Mouse (Mus musculus) embryonic fibroblast, embryonic 13.5 days (primary cell): ENCODE data around the gene Zfp287. TPM values are rescaled to one million over a fixed set of nuclear protein-coding genes. Genes with fewer than 3 reads are reported as not detected.
A peak's percentile ranks its signal among the peaks of the same experiment; 100 is the strongest.
"Not testable (repeated sequence)": the region's sequence is repeated elsewhere in the genome, so short reads cannot be mapped to it uniquely, and the experiment has no call there.

Experiments
- H3K27ac ChIP-seq: 2 replicates; pipeline ENCODE4 v1.5.1; 2012; ENCODE audit warnings: low read length, control low read depth, inconsistent platforms; ENCODE audit not compliant: insufficient read depth
- H3K4me1 ChIP-seq: 2 replicates; pipeline ENCODE4 v1.6.1; 2011; ENCODE audit warnings: low read length; ENCODE audit not compliant: control insufficient read depth, insufficient read depth
- H3K4me3 ChIP-seq: 2 replicates; pipeline ENCODE4 v1.5.1; 2011; ENCODE audit warnings: mild to moderate bottlenecking, control low read depth, low read length; ENCODE audit not compliant: insufficient read depth
- CTCF ChIP-seq: IDR thresholded peaks from 2 replicates; pipeline ENCODE4 v1.5.1; 2011; ENCODE audit warnings: mild to moderate bottlenecking, control low read depth, low read length, moderate library complexity, borderline replicate concordance; ENCODE audit not compliant: insufficient read depth
- POLR2A ChIP-seq: IDR thresholded peaks from 2 replicates; pipeline ENCODE4 v1.6.1; 2011; ENCODE audit warnings: low read depth, mild to moderate bottlenecking, control low read depth, low read length, moderate library complexity
- polyA plus RNA-seq: library from polyadenylated mRNA; stranded (reverse); fragments of >200 nt; gene quantifications from 2 replicates; pipeline ENCODE4 v1.2.4, GENCODE M21; 2011; ENCODE audit warnings: low read depth; ENCODE audit not compliant: missing spikeins, insufficient read length

The Zfp287 gene
- polyA plus RNA-seq = 7.7 and 8.0 TPM in 2 replicates

DNA sequence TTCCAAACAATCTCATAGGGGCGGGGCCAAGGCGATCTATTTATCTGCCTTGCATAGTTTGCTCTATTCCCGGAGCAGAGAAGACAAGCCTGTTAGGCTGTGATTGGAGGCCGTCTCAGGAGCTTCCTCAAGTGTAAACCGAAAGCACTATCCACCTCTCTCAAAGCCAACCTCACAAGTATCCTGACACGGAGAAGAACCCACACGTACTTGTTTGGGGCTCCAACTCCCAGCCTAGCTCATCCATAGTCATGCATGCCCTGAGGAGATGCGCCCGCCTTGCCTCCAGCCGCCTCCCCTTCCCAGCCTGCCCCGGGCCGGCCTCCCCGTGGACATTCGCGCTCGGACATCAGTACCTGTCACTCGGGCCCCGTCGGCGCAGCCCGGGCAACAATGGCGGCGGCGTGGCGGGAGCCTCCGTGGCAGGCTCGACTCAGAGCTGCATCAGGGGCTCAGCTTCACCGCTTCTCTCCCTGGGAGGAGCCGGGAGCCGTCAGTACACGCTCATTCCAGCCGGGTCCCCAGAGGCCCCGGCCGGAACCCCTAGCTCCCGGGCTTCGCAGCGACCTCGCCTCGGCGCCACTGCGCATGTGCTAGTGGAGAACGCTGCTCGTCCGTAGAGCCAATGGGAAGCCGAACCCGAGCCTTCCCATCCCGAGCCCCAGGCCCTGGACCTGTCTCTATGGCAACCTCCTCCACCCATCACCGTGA lies at the start of gene Zfp287:
TSS of gene Zfp287 (minus strand) at position 595 of the 711 bp plus-strand sequence.
- no peak for TF ChIP-seq CTCF
- TF ChIP-seq POLR2A = peak; percentile 80
- peaks cover 5% of the 10 kb centered on the region for H3K4me1 ChIP-seq
- peak within 1 kb of the TSS; percentile 76 for H3K4me3 ChIP-seq
- H3K27ac ChIP-seq = peak within 1 kb of the TSS; percentile 24

DNA sequence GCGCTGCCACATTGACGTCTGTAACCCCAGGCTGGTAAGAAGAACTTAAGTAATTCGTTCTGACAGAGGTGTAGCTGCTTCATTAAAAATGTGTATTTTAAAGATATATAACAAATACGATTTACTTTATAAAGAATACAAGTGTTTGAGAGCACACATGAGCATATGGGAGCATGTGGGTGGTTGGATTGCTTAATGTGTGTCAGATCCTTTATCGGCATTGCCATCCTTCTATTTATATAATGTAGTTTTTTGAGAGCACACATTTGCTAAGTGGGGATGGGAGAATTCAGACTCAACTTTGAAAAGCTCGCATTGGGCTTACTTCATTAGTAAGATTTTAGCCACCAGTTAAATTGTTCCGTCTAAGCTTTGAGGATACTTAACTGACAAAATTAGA lies 44.8 kb upstream of the Zfp287 start:
- Histone ChIP-seq H3K4me1 (no peaks in the 10 kb centered on the region), H3K27ac (no peak overlapping the region), H3K4me3 (no peak overlapping the region)
- TF ChIP-seq CTCF (no peak), POLR2A (no peak)

DNA sequence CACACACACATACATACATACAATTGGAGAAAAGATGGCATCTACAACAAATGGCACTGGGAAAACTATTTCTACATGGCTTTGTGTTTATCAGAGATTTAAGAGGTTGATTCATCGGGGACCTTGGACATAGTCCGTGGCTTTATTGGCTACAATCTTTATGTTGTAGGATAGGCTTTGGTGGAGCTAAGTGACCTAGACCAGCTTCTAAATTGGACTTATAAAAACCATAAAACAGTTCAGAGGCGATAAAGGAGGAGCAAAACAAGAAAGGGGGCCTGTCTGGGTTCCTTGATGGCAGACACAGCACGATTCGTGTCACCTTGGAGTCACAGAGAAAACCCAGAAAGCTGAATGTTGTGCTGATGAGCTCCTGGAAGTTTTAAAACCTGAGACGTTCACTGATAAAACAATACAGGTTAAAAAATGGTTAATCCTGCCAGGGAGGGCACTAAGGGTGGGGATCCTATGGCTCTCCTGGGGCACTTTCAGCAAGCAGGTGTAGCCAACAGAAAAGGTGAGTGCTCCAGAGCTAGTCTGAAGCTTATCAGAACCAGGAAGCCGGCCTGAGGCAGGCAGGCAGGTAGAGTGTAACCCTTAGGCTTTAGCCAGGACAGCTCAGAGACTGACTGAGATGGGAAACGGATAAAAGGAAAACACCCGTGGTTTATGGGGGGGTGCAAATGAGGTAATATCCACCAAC lies 29.2 kb upstream of the Zfp287 start:
- no peak for TF ChIP-seq CTCF
- TF ChIP-seq POLR2A = no peak
- no peak overlapping the region for H3K4me3 ChIP-seq
- H3K4me1 ChIP-seq = no peaks in the 10 kb centered on the region
- H3K27ac ChIP-seq = no peak overlapping the region

DNA sequence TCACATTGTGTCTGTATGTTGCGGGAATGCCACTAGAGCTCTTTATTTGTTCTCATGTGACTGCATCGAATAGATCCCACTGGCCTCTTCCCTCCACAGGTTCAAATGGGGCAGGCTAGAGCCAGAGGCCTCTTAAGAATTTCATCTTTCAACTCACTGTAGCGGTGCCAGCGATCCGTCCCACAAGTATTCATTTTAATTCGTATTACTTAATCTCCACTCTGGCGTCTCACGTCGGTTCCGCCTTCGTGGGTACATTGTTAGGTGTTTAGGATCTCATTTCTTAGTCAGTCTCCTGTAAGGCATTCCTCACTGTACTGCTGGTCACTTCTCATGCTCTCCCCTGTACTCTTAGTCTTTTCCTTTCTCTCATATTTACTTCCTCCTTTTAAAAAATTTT lies 26.8 kb upstream of the Zfp287 start:
- Histone ChIP-seq H3K4me3 (no peak overlapping the region), H3K4me1 (no peaks in the 10 kb centered on the region), H3K27ac (no peak overlapping the region)
- TF ChIP-seq POLR2A = no peak
- TF ChIP-seq CTCF = no peak

DNA sequence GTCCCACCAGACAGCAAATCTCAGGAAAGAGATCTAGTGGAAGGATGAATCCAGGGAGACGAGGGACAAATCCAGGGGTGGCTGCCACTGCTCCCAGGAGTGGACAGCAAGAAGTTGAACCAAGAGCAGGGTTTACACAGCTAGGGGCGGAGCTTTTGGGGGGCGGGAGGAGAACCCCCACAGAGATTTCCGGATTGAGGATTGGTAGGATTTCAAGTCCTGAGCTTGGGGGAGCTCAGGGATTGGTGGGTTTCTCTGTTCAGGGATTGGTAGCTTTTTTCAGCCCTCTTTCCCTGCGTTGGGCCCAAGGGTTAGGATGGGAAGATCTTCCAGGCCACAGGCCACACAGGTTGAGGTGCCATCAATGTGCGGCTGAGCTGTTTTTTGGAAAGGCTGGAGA lies 26.2 kb upstream of the Zfp287 start:
- no peak overlapping the region for H3K27ac ChIP-seq
- TF ChIP-seq CTCF (no peak), POLR2A (no peak)
- no peaks in the 10 kb centered on the region for H3K4me1 ChIP-seq
- H3K4me3 ChIP-seq = no peak overlapping the region

DNA sequence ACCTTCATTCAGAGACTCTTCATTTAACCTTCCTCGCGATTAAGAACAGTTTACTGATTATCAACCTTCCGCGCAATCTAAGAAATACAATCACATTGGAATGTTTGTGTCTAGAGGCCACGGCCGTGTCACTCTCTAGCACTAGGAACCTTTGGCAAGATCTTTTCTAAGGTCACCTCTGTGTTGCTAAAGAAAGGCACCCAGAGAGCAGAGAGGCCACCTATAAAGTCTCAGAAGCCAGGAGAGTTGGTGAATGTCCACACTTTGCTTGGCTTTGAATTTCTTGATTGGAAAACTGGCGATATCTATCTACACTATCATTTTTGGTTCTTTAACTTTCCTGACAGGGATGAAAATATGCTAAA lies 25.4 kb upstream of the Zfp287 start:
- Histone ChIP-seq H3K4me3 (no peak overlapping the region), H3K27ac (no peak overlapping the region), H3K4me1 (no peaks in the 10 kb centered on the region)
- TF ChIP-seq CTCF = no peak
- TF ChIP-seq POLR2A = no peak

DNA sequence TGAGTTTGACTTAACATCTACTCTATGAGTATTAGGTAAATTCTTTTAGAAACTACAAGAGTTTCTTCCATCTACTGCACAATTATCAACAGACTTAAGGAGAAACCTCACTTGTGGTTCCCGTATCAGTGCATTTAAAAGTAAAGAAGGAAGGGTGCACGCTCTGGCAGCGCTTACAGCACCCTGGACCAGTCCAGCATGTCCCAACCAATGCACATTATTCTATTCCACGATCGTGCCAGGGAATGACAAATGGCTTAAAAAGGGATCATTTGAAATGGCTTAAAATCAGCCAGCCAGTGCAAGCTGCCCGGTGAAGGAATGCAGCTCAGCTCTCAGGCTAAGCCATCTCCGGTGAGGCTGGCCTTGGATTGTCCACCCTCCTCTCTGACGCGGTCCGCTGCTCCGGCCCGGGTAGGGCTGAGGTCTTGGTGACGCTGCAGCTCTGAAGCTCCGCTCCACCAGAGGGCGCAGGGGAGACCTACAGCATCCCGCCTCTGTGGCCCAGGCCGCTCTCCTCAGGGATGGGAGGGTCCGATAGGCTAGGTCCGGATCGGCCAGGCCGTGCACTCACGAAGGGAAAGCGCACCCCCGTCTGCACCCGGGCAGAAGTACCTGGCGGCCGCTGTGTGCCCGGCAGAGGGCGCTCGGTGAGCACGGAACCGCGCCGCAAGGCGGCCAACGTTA lies 24.9 kb upstream of the Zfp287 start:
- Histone ChIP-seq H3K4me3 (no peak overlapping the region), H3K27ac (no peak overlapping the region), H3K4me1 (no peaks in the 10 kb centered on the region)
- TF ChIP-seq CTCF (peak; percentile 83), POLR2A (no peak)

DNA sequence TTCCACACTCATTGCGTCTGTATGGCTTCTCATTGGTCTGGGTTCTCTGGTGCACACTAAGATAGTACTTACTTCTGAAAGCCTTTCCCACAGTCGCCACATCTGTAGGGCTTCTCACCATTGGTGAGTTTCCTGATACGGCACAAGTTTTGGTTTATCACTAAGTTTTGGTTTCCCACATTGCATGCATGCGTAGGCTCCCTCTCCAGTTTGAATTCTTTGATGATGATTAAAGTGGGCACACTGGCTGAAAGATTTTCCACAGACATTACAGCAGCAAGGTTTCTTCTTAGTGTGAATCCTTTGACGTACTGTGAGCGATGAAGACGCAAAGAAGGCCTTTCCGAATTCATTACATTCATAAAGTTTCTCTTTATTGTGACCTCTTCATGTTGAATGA lies 21.1 kb upstream of the Zfp287 start, which contains the start of gene Gm10428:
TSS of gene Gm10428 (plus strand) at position 321 of the 400 bp plus-strand sequence.
- Histone ChIP-seq H3K4me1 (no peaks in the 10 kb centered on the region), H3K4me3 (no peak within 1 kb of the TSS), H3K27ac (no peak within 1 kb of the TSS)
- TF ChIP-seq CTCF (no peak), POLR2A (no peak)

DNA sequence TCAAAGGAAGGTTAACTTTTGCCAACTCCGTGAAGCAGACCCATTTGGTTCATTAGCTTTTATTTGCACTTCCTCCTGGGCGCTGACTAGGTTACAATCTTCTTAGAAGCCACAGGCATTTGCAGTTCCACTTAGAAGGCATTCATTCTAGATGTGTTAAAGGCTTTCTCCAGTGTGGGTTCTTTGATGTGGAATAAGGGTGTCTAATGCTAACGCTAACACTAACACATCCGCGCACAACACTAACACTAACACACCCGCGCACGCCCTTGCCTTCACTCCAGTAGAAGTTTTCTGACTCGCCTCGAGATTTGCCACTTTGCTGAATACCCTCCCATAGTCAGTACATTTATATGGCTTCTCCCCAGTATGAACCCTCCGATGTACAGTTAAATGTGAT lies 20.5 kb upstream of the Zfp287 start:
- no peaks in the 10 kb centered on the region for H3K4me1 ChIP-seq
- H3K4me3 ChIP-seq = no peak overlapping the region
- no peak for TF ChIP-seq POLR2A
- no peak for TF ChIP-seq CTCF
- no peak overlapping the region for H3K27ac ChIP-seq

DNA sequence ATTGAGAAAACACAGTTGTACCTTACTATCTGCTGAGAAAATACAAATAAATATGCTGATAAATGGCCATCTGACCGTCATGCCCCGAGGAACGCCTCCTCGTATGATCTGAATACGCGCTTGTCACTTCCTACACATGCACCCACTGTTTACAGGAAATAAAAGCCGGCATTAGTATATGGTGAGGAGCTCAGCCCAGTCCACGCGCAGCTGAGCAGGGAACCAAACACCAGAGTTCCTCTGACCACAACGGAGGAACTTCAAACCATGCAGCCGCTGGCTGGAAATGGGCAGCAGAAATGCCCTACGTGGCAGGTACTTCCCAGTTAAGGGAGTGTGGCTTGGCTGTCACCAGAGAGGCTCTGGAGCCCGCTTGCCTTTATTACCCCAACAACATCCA lies 17.7 kb upstream of the Zfp287 start:
- not testable (repeated sequence) for H3K4me3 ChIP-seq, H3K27ac ChIP-seq, H3K4me1 ChIP-seq
